In the genomic region with DNA sequence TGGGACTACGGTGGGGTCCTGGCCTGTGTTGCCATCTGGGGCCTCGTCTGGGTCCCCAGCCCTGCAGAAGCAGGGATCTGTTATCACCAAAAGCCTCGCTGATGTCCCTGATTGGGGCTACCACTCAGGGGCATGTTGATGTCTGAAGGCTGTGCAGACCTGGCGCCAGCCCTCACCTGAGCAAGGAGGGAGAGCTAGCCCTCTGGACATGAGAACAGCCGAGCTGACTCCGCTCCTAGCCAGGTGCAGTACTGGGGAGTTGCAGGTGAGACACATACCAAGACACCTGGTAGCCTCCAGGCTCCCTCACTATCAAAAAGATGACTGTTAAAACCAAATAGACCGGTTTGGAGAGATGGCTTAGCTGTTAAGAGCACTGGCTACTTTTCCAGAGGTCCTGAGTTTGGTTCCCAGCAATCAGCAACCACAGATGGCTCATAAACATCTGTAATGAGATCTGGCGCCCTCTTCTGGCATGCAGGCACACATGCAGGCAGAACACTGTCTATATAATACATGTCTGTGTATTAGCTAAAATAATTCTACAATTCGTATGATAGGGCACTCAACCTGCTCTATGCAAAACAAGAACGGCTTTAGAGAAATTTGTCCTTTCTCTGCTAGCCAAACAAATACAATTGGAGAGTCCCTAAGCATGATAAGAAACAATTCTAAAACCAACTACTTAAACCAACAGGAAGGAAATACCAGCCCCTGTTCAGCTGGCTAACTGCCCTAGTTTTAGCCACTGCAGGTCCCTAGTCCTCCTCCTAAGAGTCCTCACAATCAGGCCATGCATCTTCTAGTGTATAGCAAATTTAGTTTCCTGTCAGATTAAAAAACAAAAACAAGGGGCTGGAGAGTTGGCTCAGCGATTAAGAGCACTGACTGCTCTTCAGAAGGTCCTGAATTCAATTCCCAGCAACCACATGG, we compare ENCODE assay signal across 12 mouse cellular contexts. TPM values are rescaled to one million over a fixed set of nuclear protein-coding genes. Genes with fewer than 3 reads are reported as not detected.
DNase-seq lines count a peak whose midpoint lies in the region; ATAC-seq and TF ChIP-seq lines count a peak whose summit lies in the region.
"Had no signal": no experiment of that assay in that cellular context is flagged by ENCODE, and none has a peak within 500 bp of the region (broad histone marks: within the 10 kb centered on the region; RNA-seq: fewer than 3 reads in every experiment).

No protein-coding gene starts in this region.

- peak; percentile 73 for TF ChIP-seq CTCF in layer of hippocampus, adult 2 months (conservative IDR thresholded peaks at IDR 0.05)

- ATAC-seq in megakaryocyte-erythroid progenitor cell, adult 5-6 weeks (replicated peaks; ENCODE audit: low FRiP score, low TSS enrichment, poor library complexity, severe bottlenecking), result peak; percentile 50

- peak; percentile 25 for DNase-seq in adrenal gland, postnatal 10 days
- DNase-seq in adrenal gland, postnatal 25 days, result no peak
- DNase-seq in layer of hippocampus, adult 2 months (ENCODE audit: low spot score in 2 of 2), result no peak
- DNase-seq in layer of hippocampus, postnatal 36 days, result no peak
- peak; percentile 22 for DNase-seq in T-cell, adult 2 months (ENCODE audit: low spot score)
- DNase-seq in urinary bladder, postnatal 14 days (ENCODE audit: low spot score), result no peak
- DNase-seq in layer of hippocampus, adult 8-10 months (ENCODE audit: low spot score in 2 of 2), result no peak

- H3K27ac ChIP-seq in layer of hippocampus, adult 2 months, result no peak overlapping the region
- H3K27ac ChIP-seq: embryonic facial prominence, embryonic 13.5 days; heart, embryonic 15.5 days; limb, embryonic 13.5 days; neural tube, embryonic 13.5 days had no signal

- no peak overlapping the region for H3K4me3 ChIP-seq in layer of hippocampus, adult 2 months
- H3K4me3 ChIP-seq: embryonic facial prominence, embryonic 13.5 days; heart, embryonic 15.5 days; limb, embryonic 13.5 days; neural tube, embryonic 13.5 days had no signal

RNA-seq across cellular contexts. Expression of a gene that starts 12.0 kb away (rescaled TPM):
- total RNA-seq in adrenal gland, postnatal 10 days (2021), result under 1 TPM in 1 of 2 experiments, not detected in 1; 0.85 TPM
- not detected in 2 replicates for total RNA-seq in adrenal gland, postnatal 25 days (2021)
- total RNA-seq in layer of hippocampus, adult 2 months (2021), result not detected
- not detected for total RNA-seq in layer of hippocampus, postnatal 36 days (2021)
- total RNA-seq in megakaryocyte-erythroid progenitor cell, adult 5-6 weeks (2014; fragmentation: Nextera tagmentation), result not detected in 2 replicates
- total RNA-seq in megakaryocyte-erythroid progenitor cell, adult 5-6 weeks (2017), result not detected in 2 replicates
- total RNA-seq in layer of hippocampus, adult 8-10 months (2022), result not detected

RNA-seq across cellular contexts. Expression of a gene that starts 42.0 kb away (rescaled TPM):
- total RNA-seq in adrenal gland, postnatal 10 days (2021), result 10 to 100 TPM; 26.3 TPM
- 26.4 and 28.8 TPM in 2 replicates for total RNA-seq in adrenal gland, postnatal 25 days (2021)
- total RNA-seq in layer of hippocampus, adult 2 months (2021), result 1 to 10 TPM; 3.4 to 4.4 TPM
- 1 to 10 TPM; 4.1 to 4.4 TPM for total RNA-seq in layer of hippocampus, postnatal 36 days (2021)
- 19.0 and 24.9 TPM in 2 replicates for total RNA-seq in megakaryocyte-erythroid progenitor cell, adult 5-6 weeks (2014; fragmentation: Nextera tagmentation)
- 39.5 and 44.0 TPM in 2 replicates for total RNA-seq in megakaryocyte-erythroid progenitor cell, adult 5-6 weeks (2017)
- total RNA-seq in layer of hippocampus, adult 8-10 months (2022), result 1 to 10 TPM; 4.1 to 6.4 (median 5.2) TPM

Comparison
In these comparisons a context has a peak if more than half of its experiments do, and no peak if none do; other contexts are left out.
1. DNase-seq: peak in adrenal gland, postnatal 10 days (single experiment) and T-cell, adult 2 months (single experiment); none in adrenal gland, postnatal 25 days (single experiment), layer of hippocampus, adult 2 months (0 of 2), layer of hippocampus, postnatal 36 days (0 of 2), urinary bladder, postnatal 14 days (single experiment) and layer of hippocampus, adult 8-10 months (0 of 2).